Mouse (Mus musculus): ENCODE data around the gene Fgf3.

DNA sequence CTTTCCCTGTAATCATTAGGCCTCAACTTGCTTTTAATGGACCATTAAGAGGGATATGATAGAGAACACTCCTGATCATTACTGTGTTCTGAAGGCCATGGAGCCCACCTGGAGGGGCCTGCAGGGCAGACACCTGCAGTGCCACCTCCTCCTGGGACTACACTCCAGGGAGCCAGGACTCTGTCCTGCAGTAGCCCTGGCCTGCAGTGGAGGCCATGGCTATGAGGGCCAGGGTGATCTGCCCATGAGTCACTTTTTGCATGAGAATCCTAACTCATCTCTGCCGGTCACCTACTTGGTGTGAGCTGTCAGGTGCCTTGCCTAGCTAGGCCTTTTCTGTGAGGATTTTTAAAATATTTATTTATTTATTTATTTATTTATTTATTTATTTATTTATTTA, 40.5 kb downstream of the Fgf3 start:
- TF ChIP-seq POLR2A (IDR thresholded peaks at IDR 0.05; ENCODE audit: borderline replicate concordance, control insufficient read depth, low read depth, low read length): no peak
- no peak for TF ChIP-seq CTCF (IDR thresholded peaks at IDR 0.05; ENCODE audit: control insufficient read depth, insufficient read depth, low read length)

Measured in bone marrow, adult 2 months (tissue).